Mouse (Mus musculus) lung, postnatal 14 days (tissue): ENCODE data around the gene Ncbp3.

Experiments used
- DNase-seq: peaks from one replicate; pipeline ENCODE4 v3.0.0; 2021

Ncbp3 gene

GRCm38 (mm10) chr11:73090283-73090682, 42.7 kb downstream of the Ncbp3 start, which contains the start of gene Itgae:
Gene Itgae (plus strand): TSS chr11:73090583.
- no peak for DNase-seq

GRCm38 (mm10) chr11:73090826-73091225, 43.2 kb downstream of the Ncbp3 start:
- DNase-seq = no peak

- no peak for DNase-seq
Observed at GRCm38 (mm10) chr11:73092057-73092456, 44.5 kb downstream of the Ncbp3 start.

- DNase-seq = no peak
Observed at GRCm38 (mm10) chr11:73092877-73093276, 45.3 kb downstream of the Ncbp3 start.

- DNase-seq = no peak
Observed at GRCm38 (mm10) chr11:73094231-73094995, 46.8 kb downstream of the Ncbp3 start.

GRCm38 (mm10) chr11:73098860-73099259, 51.3 kb downstream of the Ncbp3 start:
- no peak for DNase-seq

GRCm38 (mm10) chr11:73099976-73100750, 52.6 kb downstream of the Ncbp3 start:
- DNase-seq = no peak

GRCm38 (mm10) chr11:73101308-73101707, 53.7 kb downstream of the Ncbp3 start:
- DNase-seq = no peak

GRCm38 (mm10) chr11:73105246-73105645, 57.7 kb downstream of the Ncbp3 start:
- DNase-seq = no peak

GRCm38 (mm10) chr11:73107358-73107757, 59.8 kb downstream of the Ncbp3 start:
- DNase-seq = peak; percentile 50

GRCm38 (mm10) chr11:73108195-73108897, 60.8 kb downstream of the Ncbp3 start:
- DNase-seq = no peak

- DNase-seq = no peak
Observed at GRCm38 (mm10) chr11:73108898-73109625, 61.5 kb downstream of the Ncbp3 start.

- no peak for DNase-seq
Observed at GRCm38 (mm10) chr11:73109941-73110340, 62.4 kb downstream of the Ncbp3 start.

- no peak for DNase-seq
Observed at GRCm38 (mm10) chr11:73111414-73111813, 63.8 kb downstream of the Ncbp3 start.

GRCm38 (mm10) chr11:73126495-73126894, 78.9 kb downstream of the Ncbp3 start:
- DNase-seq = no peak

- DNase-seq = peak; percentile 17
Observed at GRCm38 (mm10) chr11:73131020-73131419, 83.4 kb downstream of the Ncbp3 start.

GRCm38 (mm10) chr11:73132999-73133398, 85.4 kb downstream of the Ncbp3 start:
- DNase-seq = no peak

GRCm38 (mm10) chr11:73134222-73134621, 86.6 kb downstream of the Ncbp3 start:
- DNase-seq = no peak

- DNase-seq = no peak
Observed at GRCm38 (mm10) chr11:73136587-73136986, 89.0 kb downstream of the Ncbp3 start.

- DNase-seq = no peak
Observed at GRCm38 (mm10) chr11:73137116-73137515, 89.5 kb downstream of the Ncbp3 start.

- peak; percentile 95 for DNase-seq
Observed at GRCm38 (mm10) chr11:73137591-73138501, 90.3 kb downstream of the Ncbp3 start, which contains the start of gene Haspin. Gene Haspin (minus strand): TSS chr11:73138294.
